Mouse (Mus musculus) CD4-positive, CD25-positive, alpha-beta regulatory T cell, adult 4 months (primary cell): ENCODE data around the gene Cfd. TPM values are rescaled to one million over a fixed set of nuclear protein-coding genes. Genes with fewer than 3 reads are reported as not detected.
A peak's percentile ranks its signal among the peaks of the same experiment; 100 is the strongest.
"Not testable (repeated sequence)": the region's sequence is repeated elsewhere in the genome, so short reads cannot be mapped to it uniquely, and the experiment has no call there.

Experiments
- ATAC-seq: one replicate; pipeline ENCODE4 v1.8.0; 2017
- polyA plus RNA-seq, 2 experiments: library from polyadenylated mRNA; unstranded; fragments of 100-300 nt; shearing (Covaris generic); gene quantifications; one replicate each; pipeline ENCODE4 v1.2.1; 2017

Cfd gene
- polyA plus RNA-seq, 2 experiments from 2014 or later: not detected

- no peak for ATAC-seq
Measured at GRCm38 (mm10) chr10:79861230-79862048, 29.2 kb upstream of the Cfd start.

- ATAC-seq: no peak
Measured at GRCm38 (mm10) chr10:79862049-79862788, 28.4 kb upstream of the Cfd start.

DNA sequence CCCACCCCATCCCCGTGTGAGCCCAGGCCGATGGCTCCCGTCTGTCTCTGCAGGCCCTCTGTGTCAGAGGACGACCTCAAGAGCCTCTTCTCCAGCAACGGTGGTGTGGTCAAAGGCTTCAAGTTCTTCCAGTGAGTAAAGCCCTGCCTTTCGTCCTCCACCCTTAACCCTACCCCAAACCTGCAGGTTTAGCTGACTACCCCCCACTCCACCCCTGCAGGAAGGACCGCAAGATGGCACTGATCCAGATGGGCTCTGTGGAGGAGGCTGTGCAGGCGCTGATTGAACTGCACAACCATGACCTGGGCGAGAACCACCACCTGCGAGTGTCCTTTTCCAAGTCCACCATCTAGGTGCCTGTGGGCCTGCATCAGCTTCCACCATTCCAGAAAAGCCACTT lies 27.7 kb upstream of the Cfd start:
- no peak for ATAC-seq

GRCm38 (mm10) chr10:79864351-79865188 lies 26.1 kb upstream of the Cfd start:
- ATAC-seq: no peak

- ATAC-seq: no peak
Measured at GRCm38 (mm10) chr10:79865189-79865601, 25.5 kb upstream of the Cfd start.

GRCm38 (mm10) chr10:79865801-79866295 lies 24.8 kb upstream of the Cfd start:
- no peak for ATAC-seq

- no peak for ATAC-seq
Measured at GRCm38 (mm10) chr10:79866601-79867000, 24.1 kb upstream of the Cfd start.

DNA sequence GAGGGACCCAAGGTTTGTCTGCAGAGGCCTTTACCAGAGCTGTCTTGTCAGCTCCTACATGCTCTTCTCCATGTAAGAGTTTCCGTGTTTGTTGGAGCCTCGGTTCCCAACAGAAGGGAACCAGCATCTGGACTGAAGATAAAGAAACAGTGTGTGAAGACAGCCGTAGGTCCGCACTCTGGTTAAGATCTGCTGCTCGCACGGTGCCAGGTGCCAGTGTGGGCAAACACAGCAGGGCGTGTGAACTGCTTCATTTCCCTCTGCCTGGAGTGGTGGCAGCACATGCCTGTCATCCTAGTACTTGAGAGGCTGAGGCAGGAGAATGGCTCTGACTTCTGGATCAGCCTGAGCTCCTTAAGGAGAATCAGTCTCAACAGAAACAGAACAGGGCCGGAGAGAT lies 18.8 kb upstream of the Cfd start:
- ATAC-seq: no peak

DNA sequence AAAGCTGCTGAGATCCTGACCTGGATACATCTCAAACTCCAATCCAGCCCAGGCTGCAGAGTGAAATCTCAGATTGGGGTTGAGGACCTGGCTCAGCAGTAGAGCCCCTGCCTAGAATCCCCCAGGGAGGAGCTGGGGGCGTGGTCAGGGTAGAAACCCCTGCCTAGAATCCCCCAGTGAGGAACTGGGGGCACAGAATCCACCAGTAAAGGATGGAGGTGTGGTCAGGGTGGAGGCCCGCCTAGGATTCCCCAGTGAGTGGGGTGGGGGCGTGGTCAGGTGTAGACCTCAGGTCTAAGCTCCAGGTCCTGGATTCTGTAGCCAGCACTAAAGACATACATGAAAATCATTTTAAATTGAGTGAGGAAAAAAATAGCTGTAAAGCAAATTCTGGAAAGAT lies 17.8 kb upstream of the Cfd start:
- ATAC-seq: no peak

DNA sequence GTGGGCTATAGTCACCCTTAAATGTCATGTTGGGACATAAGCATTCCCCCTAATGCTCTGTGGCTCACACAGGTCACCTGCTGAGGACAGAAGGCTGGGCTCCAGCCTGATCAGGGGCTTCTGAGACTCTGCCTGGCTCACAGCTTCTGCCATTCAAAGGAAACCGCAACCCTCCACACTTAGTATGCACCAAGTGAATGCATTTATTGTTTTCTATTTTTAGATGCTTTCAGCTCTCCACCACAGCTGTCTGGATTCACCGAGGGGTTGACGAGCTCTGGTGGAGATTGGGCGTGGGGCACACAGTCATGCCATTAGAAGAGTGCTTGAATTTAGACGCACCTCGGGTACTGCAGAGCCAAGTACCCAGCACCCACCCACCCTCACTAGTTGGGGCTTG lies 17.3 kb upstream of the Cfd start:
- ATAC-seq: no peak

DNA sequence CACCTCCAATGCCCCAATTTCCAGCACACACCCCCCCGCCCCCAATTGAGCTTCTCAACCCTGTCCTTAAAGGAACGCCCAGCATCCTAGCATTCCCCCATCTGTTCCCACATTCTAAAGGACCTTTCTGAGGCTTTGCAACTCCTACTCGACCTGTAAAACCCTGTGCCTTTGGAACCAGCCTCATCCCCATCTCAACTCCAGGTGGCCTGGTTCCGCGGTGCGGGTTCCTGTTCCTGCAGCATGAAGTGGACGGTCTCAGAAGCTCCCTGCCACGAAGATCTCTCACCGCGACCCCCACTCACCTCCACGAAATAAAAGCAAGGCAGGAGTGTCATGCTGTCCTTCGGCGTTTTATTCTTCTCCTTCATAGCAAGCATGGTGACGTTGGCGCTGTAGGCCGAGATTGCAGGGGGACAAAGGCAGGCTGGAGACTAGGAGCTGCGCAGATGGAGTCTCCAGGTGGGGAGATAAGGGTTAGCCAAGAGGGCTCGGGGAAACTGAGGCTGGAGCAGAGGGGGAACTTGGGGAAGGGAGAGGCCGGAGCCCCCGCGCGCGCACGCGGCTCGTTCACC lies 16.9 kb upstream of the Cfd start:
- no peak for ATAC-seq

- no peak for ATAC-seq
Measured at GRCm38 (mm10) chr10:79874290-79874862, 16.3 kb upstream of the Cfd start, which contains the start of the genes Prtn3 and Plppr3. Gene Prtn3 (plus strand): TSS chr10:79874476. Gene Plppr3 (minus strand): TSS chr10:79874634.

- ATAC-seq: no peak
Measured at GRCm38 (mm10) chr10:79877174-79877573, 13.5 kb upstream of the Cfd start.

DNA sequence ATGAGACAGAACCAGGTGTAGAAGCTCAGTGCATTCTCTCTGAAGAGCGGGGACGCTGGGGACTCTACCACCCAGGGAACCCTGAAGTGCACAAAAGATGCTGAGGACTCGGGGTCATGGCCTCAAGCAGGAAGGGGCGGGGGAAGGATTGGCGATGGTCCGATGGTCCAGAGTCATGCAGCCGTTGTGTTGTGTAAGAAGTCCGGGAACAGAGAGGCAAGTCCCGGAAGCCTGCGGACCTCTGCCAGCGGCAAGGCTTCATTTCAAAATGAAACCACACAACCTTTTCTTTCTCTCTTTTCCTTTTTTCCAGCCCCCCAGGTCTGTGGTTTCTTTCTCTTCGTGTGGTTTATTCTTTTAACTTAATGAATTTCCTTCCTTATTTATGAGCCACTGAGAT lies 12.9 kb upstream of the Cfd start:
- ATAC-seq: no peak

DNA sequence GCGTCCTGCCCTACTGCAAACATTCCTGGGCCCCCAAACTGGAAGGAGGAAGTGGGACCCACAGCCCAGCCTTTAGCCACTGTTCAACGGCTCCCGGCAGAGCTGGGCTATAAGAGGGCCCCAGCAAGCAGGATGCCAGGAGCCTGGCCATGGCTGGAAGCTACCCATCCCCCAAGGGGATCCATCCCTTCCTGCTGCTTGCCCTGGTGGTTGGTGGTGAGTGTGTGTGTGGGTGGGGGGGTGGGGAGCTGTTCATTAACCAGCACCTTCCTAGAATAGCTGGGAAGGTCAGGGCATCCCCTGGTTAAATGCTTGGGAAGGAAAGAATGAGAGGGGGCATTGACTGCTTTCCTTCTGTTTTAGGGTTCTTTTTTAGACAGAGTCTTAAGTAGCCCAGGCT lies 11.1 kb upstream of the Cfd start:
- no peak for ATAC-seq

DNA sequence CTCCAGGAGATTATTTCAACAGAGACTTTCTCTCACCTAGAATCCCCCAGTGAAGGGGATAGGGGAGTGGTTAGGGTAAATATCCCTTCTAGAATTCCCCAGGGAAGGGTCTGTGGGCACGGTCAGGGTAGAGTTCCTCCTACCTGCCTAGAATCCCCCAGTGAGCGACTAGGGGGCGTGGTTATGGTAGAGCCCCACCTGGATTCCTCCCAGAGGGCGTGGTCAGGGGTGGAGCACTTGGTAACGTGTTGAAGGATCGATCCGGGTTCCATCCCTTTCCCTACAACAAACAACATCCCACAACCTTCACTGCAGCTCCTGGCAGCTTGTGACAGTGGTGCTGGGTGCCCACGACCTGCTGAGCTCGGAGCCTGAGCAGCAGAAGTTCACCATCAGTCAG lies 9.9 kb upstream of the Cfd start:
- no peak for ATAC-seq

GRCm38 (mm10) chr10:79881981-79882380 lies 8.7 kb upstream of the Cfd start:
- no peak for ATAC-seq

- ATAC-seq: peak; percentile 53
Measured at GRCm38 (mm10) chr10:79883297-79884084, 7.2 kb upstream of the Cfd start.

GRCm38 (mm10) chr10:79884446-79884845 lies 6.2 kb upstream of the Cfd start:
- no peak for ATAC-seq

DNA sequence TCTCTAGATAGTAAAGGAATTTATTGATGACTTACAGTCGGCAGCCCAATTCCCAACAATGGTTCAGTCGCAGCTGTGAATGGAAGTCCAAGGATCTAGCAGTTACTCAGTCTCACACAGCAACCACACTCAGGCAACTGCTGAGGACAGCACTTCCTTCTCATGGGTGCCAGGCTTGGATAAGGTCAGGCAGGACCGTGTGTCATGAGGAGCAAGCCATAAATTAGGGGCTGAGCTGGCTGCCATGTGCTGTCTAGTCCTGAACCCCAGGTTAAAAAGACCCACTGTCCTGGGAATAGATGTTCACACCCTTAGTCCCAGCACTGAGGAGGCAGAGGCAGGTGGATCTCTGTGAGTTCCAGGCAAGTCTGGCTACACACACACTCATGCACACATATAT lies 5.7 kb upstream of the Cfd start:
- ATAC-seq: not testable (repeated sequence)

DNA sequence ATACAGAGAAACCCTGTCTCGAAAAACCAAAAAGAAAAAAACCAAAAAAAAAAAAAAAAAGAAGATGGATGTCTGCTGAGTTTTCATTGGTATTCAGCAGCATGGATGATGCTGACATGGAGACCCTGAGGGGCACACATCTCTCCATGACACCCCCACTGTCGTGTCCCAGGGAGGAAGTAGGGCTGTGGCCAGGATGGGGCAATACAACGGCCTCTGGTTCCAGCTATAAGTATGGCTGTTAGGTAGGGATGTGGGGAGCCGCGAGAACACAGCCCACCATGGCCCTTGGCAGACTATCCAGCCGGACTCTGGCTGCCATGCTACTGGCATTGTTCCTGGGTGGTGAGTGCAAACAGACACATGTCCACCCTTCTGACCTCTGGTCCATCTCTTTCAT lies 4.6 kb upstream of the Cfd start, which contains the start of gene Elane:
Gene Elane (plus strand): TSS at position 194 of the 400 bp plus-strand sequence.
- ATAC-seq: no peak
